Mouse (Mus musculus): Measurements from ENCODE around the gene Icmt.

Icmt gene

GRCm38 (mm10) chr4:152343296-152343695, 46.3 kb downstream of the Icmt start:
- DNase-seq, result peak; percentile 29

GRCm38 (mm10) chr4:152344651-152345050, 47.6 kb downstream of the Icmt start:
- DNase-seq, result peak; percentile 28

- DNase-seq, result peak; percentile 87
Observed at GRCm38 (mm10) chr4:152345120-152345889, 48.3 kb downstream of the Icmt start.

GRCm38 (mm10) chr4:152349837-152350381, 52.9 kb downstream of the Icmt start:
- peak; percentile 26 for DNase-seq

- DNase-seq, result no peak
Observed at GRCm38 (mm10) chr4:152350722-152351421, 53.8 kb downstream of the Icmt start.

- peak; percentile 48 for DNase-seq
Observed at GRCm38 (mm10) chr4:152351422-152352305, 54.6 kb downstream of the Icmt start.

GRCm38 (mm10) chr4:152353886-152354637, 57.0 kb downstream of the Icmt start:
- DNase-seq, result peak; percentile 62

- no peak for DNase-seq
Observed at GRCm38 (mm10) chr4:152355672-152356071, 58.6 kb downstream of the Icmt start.
